Mouse (Mus musculus) kidney, embryonic 16.5 days (tissue): Measurements from ENCODE around the gene Trio. TPM values are rescaled to one million over a fixed set of nuclear protein-coding genes. Genes with fewer than 3 reads are reported as not detected.

Experiments
- ATAC-seq: fragments of 200-750 bp; cut with Nextera tagmentation; 2 replicates; pipeline ENCODE4 v1.8.0; 2017; ENCODE audit warnings: moderate TSS enrichment; ENCODE audit not compliant: low FRiP score, low TSS enrichment
- H3K27ac ChIP-seq: fragments of 300-500 bp; sonication (generic); 2 replicates; pipeline ENCODE4 v1.5.1; 2014; ENCODE audit warnings: low read length
- H3K27me3 ChIP-seq: fragments of 300-500 bp; sonication (generic); 2 replicates; pipeline ENCODE4 v1.6.1; 2014; ENCODE audit warnings: low read length, control low read depth, mixed read lengths; ENCODE audit not compliant: insufficient read depth
- H3K36me3 ChIP-seq: fragments of 300-500 bp; sonication (generic); 2 replicates; pipeline ENCODE4 v1.6.1; 2014; ENCODE audit warnings: low read length, control low read depth, mixed read lengths; ENCODE audit not compliant: insufficient read depth
- H3K4me1 ChIP-seq: fragments of 300-500 bp; sonication (generic); 2 replicates; pipeline ENCODE4 v1.6.1; 2014; ENCODE audit warnings: low read length, control low read depth, mixed read lengths; ENCODE audit not compliant: insufficient read depth
- H3K4me2 ChIP-seq: fragments of 300-500 bp; sonication (generic); replicated peaks from 2 replicates; pipeline ENCODE4 v1.6.1; 2014; ENCODE audit warnings: low read depth, low read length
- H3K4me3 ChIP-seq: fragments of 300-500 bp; sonication (generic); 2 replicates; pipeline ENCODE4 v1.5.1; 2014; ENCODE audit warnings: mild to moderate bottlenecking, low read length
- H3K9ac ChIP-seq: fragments of 300-500 bp; sonication (generic); replicated peaks from 2 replicates; pipeline ENCODE4 v1.6.1; 2014; ENCODE audit warnings: low read length
- H3K9me3 ChIP-seq: fragments of 300-500 bp; sonication (generic); 2 replicates; pipeline ENCODE4 v1.6.1; 2016; ENCODE audit warnings: low read length, control low read depth
- WGBS: fragments of 180-500 bp; shearing (Covaris S2); extraction: QIAGEN DNeasy Blood & Tissue Kit; methylation state at CpG from one replicate; pipeline ENCODE4 v1.1.7; 2014; 5-methylcytosine and 5-hydroxymethylcytosine counted together
- polyA plus RNA-seq: library from polyadenylated mRNA; unstranded; fragments of >200 nt; fragmentation: Nextera tagmentation; extraction: Ambion mirVana; gene quantifications from 2 replicates; pipeline ENCODE4 v1.2.1, GENCODE M21; 2015

Gene Trio
- polyA plus RNA-seq, 1 experiment from 2014 or later = 24.3 TPM

GRCm38 (mm10) chr15:28051104-28051625, 25.5 kb upstream of the Trio start:
- ATAC-seq = 0 out of 2 replicates have a peak, but pooled peaks have one; percentile 36
- H3K9me3 ChIP-seq = no peaks in the 10 kb centered on the region
- H3K4me1 ChIP-seq = peaks cover 17% of the 10 kb centered on the region
- H3K4me2 ChIP-seq = peak overlapping the region; percentile 39
- 0 out of 2 replicates have a peak overlapping the region, but pooled peaks have one; percentile 18 for H3K27ac ChIP-seq
- peak overlapping the region; percentile 13; the same call in 1 of the 2 replicates for H3K4me3 ChIP-seq
- no peaks in the 10 kb centered on the region for H3K36me3 ChIP-seq
- WGBS = 28% methylated on average over 18 of the region's 18 CpGs
- H3K27me3 ChIP-seq = no peaks in the 10 kb centered on the region
- H3K9ac ChIP-seq = peak overlapping the region; percentile 41; the same call in 1 of the 2 replicates

GRCm38 (mm10) chr15:28047711-28048110, 22.1 kb upstream of the Trio start:
- Histone ChIP-seq H3K27ac (no peak overlapping the region), H3K4me2 (no peak overlapping the region), H3K4me3 (no peak overlapping the region), H3K9me3 (no peaks in the 10 kb centered on the region), H3K4me1 (peaks cover 8% of the 10 kb centered on the region), H3K27me3 (no peaks in the 10 kb centered on the region), H3K36me3 (no peaks in the 10 kb centered on the region), H3K9ac (no peak overlapping the region)
- ATAC-seq = peak; percentile 57; the same call in 1 of the 2 replicates
- WGBS = 47% methylated on average over 3 of the region's 3 CpGs

- Histone ChIP-seq H3K4me1 (no peaks in the 10 kb centered on the region), H3K27ac (no peak overlapping the region), H3K4me2 (no peak overlapping the region), H3K9ac (no peak overlapping the region), H3K36me3 (no peaks in the 10 kb centered on the region), H3K27me3 (no peaks in the 10 kb centered on the region; the same call in 1 of the 2 replicates), H3K4me3 (no peak overlapping the region), H3K9me3 (no peaks in the 10 kb centered on the region)
- whole genome bisulfite sequencing = 21% methylated on average over 9 of the region's 9 CpGs
- ATAC-seq = peak; percentile 61; the same call in 1 of the 2 replicates
Measured at GRCm38 (mm10) chr15:28041158-28041865, 15.7 kb upstream of the Trio start.

- ATAC-seq = no peak
- Histone ChIP-seq H3K9ac (no peak overlapping the region), H3K27me3 (no peaks in the 10 kb centered on the region; the same call in 1 of the 2 replicates), H3K4me3 (no peak overlapping the region), H3K4me1 (no peaks in the 10 kb centered on the region), H3K4me2 (no peak overlapping the region), H3K27ac (no peak overlapping the region), H3K9me3 (no peaks in the 10 kb centered on the region), H3K36me3 (no peaks in the 10 kb centered on the region)
- WGBS = 87% methylated on average over 6 of the region's 6 CpGs
Measured at GRCm38 (mm10) chr15:28037651-28038050, 12.0 kb upstream of the Trio start.

- no peaks in the 10 kb centered on the region for H3K36me3 ChIP-seq
- 70% methylated on average over 10 of the region's 10 CpGs for WGBS
- no peaks in the 10 kb centered on the region for H3K4me1 ChIP-seq
- no peak for ATAC-seq
- no peak overlapping the region for H3K4me3 ChIP-seq
- no peak overlapping the region for H3K9ac ChIP-seq
- no peak overlapping the region for H3K27ac ChIP-seq
- no peaks in the 10 kb centered on the region for H3K27me3 ChIP-seq
- H3K9me3 ChIP-seq = no peaks in the 10 kb centered on the region
- no peak overlapping the region for H3K4me2 ChIP-seq
Measured at GRCm38 (mm10) chr15:28035601-28036000, 10.0 kb upstream of the Trio start.

- ATAC-seq = no peak
- Histone ChIP-seq H3K9me3 (no peaks in the 10 kb centered on the region), H3K27me3 (no peaks in the 10 kb centered on the region), H3K36me3 (no peaks in the 10 kb centered on the region), H3K4me1 (no peaks in the 10 kb centered on the region), H3K9ac (no peak overlapping the region), H3K4me3 (no peak overlapping the region), H3K27ac (no peak overlapping the region), H3K4me2 (no peak overlapping the region)
- 80% methylated on average over 10 of the region's 10 CpGs for WGBS
Measured at GRCm38 (mm10) chr15:28034636-28035035, 9.0 kb upstream of the Trio start.

- WGBS = 84% methylated on average over 7 of the region's 7 CpGs
- Histone ChIP-seq H3K36me3 (no peaks in the 10 kb centered on the region), H3K9ac (no peak overlapping the region), H3K27ac (no peak overlapping the region), H3K27me3 (no peaks in the 10 kb centered on the region), H3K4me1 (no peaks in the 10 kb centered on the region), H3K4me2 (no peak overlapping the region), H3K4me3 (no peak overlapping the region), H3K9me3 (no peaks in the 10 kb centered on the region)
- ATAC-seq = no peak
Measured at GRCm38 (mm10) chr15:28029371-28029770, 3.7 kb upstream of the Trio start.

- H3K27ac ChIP-seq = no peak overlapping the region
- no peak overlapping the region for H3K4me2 ChIP-seq
- H3K27me3 ChIP-seq = no peaks in the 10 kb centered on the region
- no peak overlapping the region for H3K9ac ChIP-seq
- H3K4me3 ChIP-seq = no peak overlapping the region
- H3K36me3 ChIP-seq = no peaks in the 10 kb centered on the region
- H3K9me3 ChIP-seq = no peaks in the 10 kb centered on the region
- no peak for ATAC-seq
- H3K4me1 ChIP-seq = peaks cover 3% of the 10 kb centered on the region
- WGBS = 92% methylated on average over 6 of the region's 6 CpGs
Measured at GRCm38 (mm10) chr15:28028542-28028941, 2.9 kb upstream of the Trio start.

GRCm38 (mm10) chr15:28026167-28026481, 476 bp upstream of the Trio start:
- Histone ChIP-seq H3K9ac (peak overlapping the region; percentile 53), H3K27ac (no peak overlapping the region), H3K4me1 (peaks cover 27% of the 10 kb centered on the region), H3K9me3 (no peaks in the 10 kb centered on the region), H3K4me2 (peak overlapping the region; percentile 55), H3K36me3 (no peaks in the 10 kb centered on the region), H3K4me3 (peak overlapping the region; percentile 92), H3K27me3 (no peaks in the 10 kb centered on the region)
- ATAC-seq = no peak
- under 1% methylated on average over 18 of the region's 18 CpGs for WGBS

- H3K4me1 ChIP-seq = peaks cover 32% of the 10 kb centered on the region
- peak overlapping the region; percentile 92 for H3K4me3 ChIP-seq
- ATAC-seq = peak; percentile 39
- no peaks in the 10 kb centered on the region for H3K9me3 ChIP-seq
- H3K9ac ChIP-seq = peak overlapping the region; percentile 95
- no peaks in the 10 kb centered on the region for H3K27me3 ChIP-seq
- peak overlapping the region; percentile 64 for H3K4me2 ChIP-seq
- no peaks in the 10 kb centered on the region for H3K36me3 ChIP-seq
- H3K27ac ChIP-seq = peak overlapping the region; percentile 97
- WGBS = under 1% methylated on average over 52 of the region's 54 CpGs
Measured at GRCm38 (mm10) chr15:28024965-28025338, 696 bp downstream of the Trio start.
